Mouse (Mus musculus) frontal cortex, postnatal 14 days (tissue): Measurements from ENCODE around the gene Rpl36.

Experiments
- DNase-seq, 2 experiments: peaks; one replicate each; pipeline ENCODE4 v3.0.0; 2022; ENCODE audit warnings: low spot score in 2 of 2

The Rpl36 gene

GRCm38 (mm10) chr17:56647546-56647945 is 34.3 kb downstream of the Rpl36 start:
- DNase-seq, result no peak

GRCm38 (mm10) chr17:56651801-56652200 is 38.6 kb downstream of the Rpl36 start:
- no peak for DNase-seq

- no peak for DNase-seq
Observed at GRCm38 (mm10) chr17:56654771-56655170, 41.6 kb downstream of the Rpl36 start.

GRCm38 (mm10) chr17:56655311-56655710 is 42.1 kb downstream of the Rpl36 start:
- no peak for DNase-seq

GRCm38 (mm10) chr17:56656171-56656570 is 43.0 kb downstream of the Rpl36 start:
- no peak for DNase-seq

GRCm38 (mm10) chr17:56663659-56664058 is 50.4 kb downstream of the Rpl36 start:
- DNase-seq, result no peak
